Mouse (Mus musculus) midbrain, embryonic 16.5 days (tissue): Measurements from ENCODE around the gene Raly. TPM values are rescaled to one million over a fixed set of nuclear protein-coding genes. Genes with fewer than 3 reads are reported as not detected.

ENCODE experiments used
- ATAC-seq: fragments of 200-750 bp; cut with Nextera tagmentation; 2 replicates; pipeline ENCODE4 v1.8.0; 2017; ENCODE audit warnings: moderate TSS enrichment
- H3K27ac ChIP-seq: fragments of 300-500 bp; sonication (generic); 2 replicates; pipeline ENCODE4 v1.5.1; 2014; ENCODE audit warnings: mild to moderate bottlenecking, low read length, mixed read lengths
- H3K27me3 ChIP-seq: fragments of 300-500 bp; sonication (generic); 2 replicates; pipeline ENCODE4 v1.6.1; 2014; ENCODE audit warnings: low read depth, low read length, mixed read lengths; ENCODE audit not compliant: control insufficient read depth, insufficient read depth
- H3K36me3 ChIP-seq: fragments of 300-500 bp; sonication (generic); 2 replicates; pipeline ENCODE4 v1.6.1; 2014; ENCODE audit warnings: mild to moderate bottlenecking, low read length, moderate library complexity, mixed read lengths; ENCODE audit not compliant: control insufficient read depth, insufficient read depth
- H3K4me1 ChIP-seq: fragments of 300-500 bp; sonication (generic); 2 replicates; pipeline ENCODE4 v1.6.1; 2014; ENCODE audit warnings: mild to moderate bottlenecking, low read length, mixed read lengths; ENCODE audit not compliant: control insufficient read depth, insufficient read depth
- H3K4me2 ChIP-seq: fragments of 300-500 bp; sonication (generic); 2 replicates; pipeline ENCODE4 v1.6.1; 2014; ENCODE audit warnings: mild to moderate bottlenecking, low read length, mixed read lengths
- H3K4me3 ChIP-seq: fragments of 300-500 bp; sonication (generic); 2 replicates; pipeline ENCODE4 v1.5.1; 2014; ENCODE audit warnings: low read depth, mild to moderate bottlenecking, low read length, moderate library complexity, mixed read lengths
- H3K9ac ChIP-seq: fragments of 300-500 bp; sonication (generic); 2 replicates; pipeline ENCODE4 v1.6.1; 2014; ENCODE audit warnings: low read depth, low read length, mixed read lengths
- H3K9me3 ChIP-seq: fragments of 300-500 bp; sonication (generic); replicated peaks from 2 replicates; pipeline ENCODE4 v1.6.1; 2014; ENCODE audit warnings: mild to moderate bottlenecking, low read length, mixed read lengths; ENCODE audit not compliant: control insufficient read depth, poor library complexity, severe bottlenecking
- WGBS: fragments of 180-500 bp; shearing (Covaris S2); extraction: QIAGEN DNeasy Blood & Tissue Kit; methylation state at CpG from one replicate; pipeline ENCODE4 v1.1.7; 2014; 5-methylcytosine and 5-hydroxymethylcytosine counted together
- polyA plus RNA-seq: library from polyadenylated mRNA; unstranded; fragments of >200 nt; fragmentation: Nextera tagmentation; extraction: Ambion mirVana; gene quantifications from 2 replicates; pipeline ENCODE4 v1.2.1, GENCODE M21; 2015

Gene Raly
- polyA plus RNA-seq, 1 experiment from 2014 or later = 24.0 TPM

DNA sequence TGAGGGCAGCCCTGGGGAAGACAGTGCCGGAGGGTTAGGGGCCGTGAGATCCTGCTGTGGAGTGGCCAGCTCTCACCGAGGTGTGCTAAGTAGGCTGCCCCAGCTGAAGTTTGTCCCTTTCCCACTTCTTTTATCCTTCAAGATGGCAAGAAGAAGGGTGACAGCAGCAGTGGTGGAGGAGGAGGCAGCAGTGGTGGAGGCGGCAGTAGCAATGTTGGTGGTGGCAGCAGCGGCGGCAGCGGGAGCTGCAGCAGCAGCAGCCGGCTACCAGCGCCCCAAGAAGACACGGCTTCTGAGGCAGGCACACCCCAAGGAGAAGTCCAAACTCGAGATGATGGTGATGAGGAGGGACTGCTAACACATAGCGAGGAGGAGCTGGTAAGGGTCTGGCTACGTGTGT lies 72.8 kb downstream of the Raly start:
- H3K36me3 ChIP-seq = peaks cover 23% of the 10 kb centered on the region

DNA sequence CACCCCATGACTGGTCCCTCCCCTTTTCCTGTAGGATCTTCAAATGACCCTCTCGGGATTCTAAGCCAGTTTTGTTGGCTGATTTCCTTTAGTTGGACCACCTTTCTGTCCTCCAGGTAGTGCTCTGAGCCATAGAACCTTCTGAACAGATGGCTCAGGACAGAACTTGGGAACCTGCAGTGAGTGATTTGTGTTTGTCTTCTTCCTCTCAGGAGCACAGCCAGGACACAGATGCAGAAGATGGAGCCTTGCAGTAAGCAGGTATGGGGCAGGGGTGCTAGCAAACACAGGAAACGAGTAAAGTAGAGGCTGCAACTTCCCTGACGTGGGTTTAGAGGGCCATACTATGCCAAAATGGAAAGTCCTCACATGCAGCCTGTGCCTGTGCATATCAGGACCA lies 74.8 kb downstream of the Raly start:
- no peak overlapping the region for H3K4me2 ChIP-seq
- no peak overlapping the region for H3K9ac ChIP-seq
- peaks cover 29% of the 10 kb centered on the region for H3K36me3 ChIP-seq
- ATAC-seq = no peak
- H3K4me3 ChIP-seq = no peak overlapping the region
- H3K9me3 ChIP-seq = no peaks in the 10 kb centered on the region
- no peak overlapping the region for H3K27ac ChIP-seq
- H3K4me1 ChIP-seq = no peaks in the 10 kb centered on the region
- H3K27me3 ChIP-seq = no peaks in the 10 kb centered on the region
- WGBS = 87% methylated on average over 3 of the region's 3 CpGs

More for the DNA sequence above, 72.8 kb downstream of the Raly start:
- H3K4me3 ChIP-seq = no peak overlapping the region
- H3K27ac ChIP-seq = no peak overlapping the region
- H3K27me3 ChIP-seq = no peaks in the 10 kb centered on the region
- no peak overlapping the region for H3K9ac ChIP-seq
- no peak overlapping the region for H3K4me2 ChIP-seq
- ATAC-seq = no peak
- WGBS = 92% methylated on average over 13 of the region's 13 CpGs
- H3K9me3 ChIP-seq = no peaks in the 10 kb centered on the region
- H3K4me1 ChIP-seq = no peaks in the 10 kb centered on the region

DNA sequence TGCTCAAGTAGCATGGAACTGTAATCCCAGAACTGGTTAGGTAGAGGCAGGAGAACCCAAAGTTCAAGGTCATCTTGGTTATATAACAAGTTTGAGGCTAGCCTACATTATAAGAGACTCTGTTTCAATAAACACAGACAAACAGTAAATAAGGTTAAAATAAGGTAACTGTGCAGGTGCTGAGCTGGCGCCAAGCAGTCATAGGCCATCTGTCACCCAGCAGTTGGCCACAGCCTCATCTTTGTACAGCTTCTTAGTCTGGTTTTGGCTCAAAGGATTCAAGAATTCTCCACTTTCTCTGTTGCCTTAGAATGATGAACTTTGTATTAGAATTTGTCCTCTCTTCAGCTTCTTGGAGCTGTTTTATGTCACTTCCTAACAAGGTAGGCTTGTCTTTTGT lies 77.2 kb downstream of the Raly start:
- Histone ChIP-seq H3K4me2 (no peak overlapping the region), H3K9ac (no peak overlapping the region), H3K4me3 (no peak overlapping the region), H3K27me3 (no peaks in the 10 kb centered on the region), H3K36me3 (peaks cover 29% of the 10 kb centered on the region), H3K9me3 (no peaks in the 10 kb centered on the region), H3K4me1 (no peaks in the 10 kb centered on the region), H3K27ac (no peak overlapping the region)
- no peak for ATAC-seq
- 91% methylated on average over 1 of the region's 1 CpGs for WGBS

DNA sequence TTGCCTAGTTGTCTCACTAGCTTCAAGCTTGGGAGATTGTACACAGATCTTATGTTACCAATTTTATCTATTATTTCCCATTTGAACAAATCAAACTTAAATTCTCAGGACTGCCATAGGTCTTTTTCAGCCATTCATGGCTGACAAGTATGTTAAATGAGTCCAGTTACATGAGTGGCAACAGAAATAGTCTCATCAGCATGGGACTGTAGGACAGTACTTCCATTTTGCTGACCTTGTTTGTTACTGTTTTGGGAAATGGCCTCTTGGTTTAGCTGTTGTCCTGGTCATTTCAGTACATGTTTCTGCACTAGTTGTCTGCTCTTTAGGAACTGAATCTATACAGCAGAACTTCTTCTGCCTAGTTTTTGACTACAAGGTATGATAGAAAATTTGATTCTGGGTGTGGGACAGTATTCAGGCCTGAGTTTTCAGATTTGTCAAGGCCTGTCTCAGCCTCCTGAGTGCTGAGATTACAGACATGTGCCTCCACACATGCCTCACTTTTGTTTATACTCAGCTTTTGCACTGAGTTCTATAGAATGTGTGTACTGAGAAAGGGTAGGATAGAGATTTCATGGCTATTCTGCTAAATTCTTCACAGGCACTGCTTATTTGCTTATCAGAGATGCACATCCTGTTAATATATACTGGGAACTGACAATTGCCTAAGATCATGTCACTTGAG lies 79.2 kb downstream of the Raly start:
- Histone ChIP-seq H3K36me3 (peaks cover 28% of the 10 kb centered on the region), H3K27me3 (no peaks in the 10 kb centered on the region), H3K4me1 (no peaks in the 10 kb centered on the region), H3K4me2 (no peak overlapping the region), H3K9ac (no peak overlapping the region), H3K9me3 (no peaks in the 10 kb centered on the region), H3K4me3 (no peak overlapping the region), H3K27ac (no peak overlapping the region)
- ATAC-seq = no peak

DNA sequence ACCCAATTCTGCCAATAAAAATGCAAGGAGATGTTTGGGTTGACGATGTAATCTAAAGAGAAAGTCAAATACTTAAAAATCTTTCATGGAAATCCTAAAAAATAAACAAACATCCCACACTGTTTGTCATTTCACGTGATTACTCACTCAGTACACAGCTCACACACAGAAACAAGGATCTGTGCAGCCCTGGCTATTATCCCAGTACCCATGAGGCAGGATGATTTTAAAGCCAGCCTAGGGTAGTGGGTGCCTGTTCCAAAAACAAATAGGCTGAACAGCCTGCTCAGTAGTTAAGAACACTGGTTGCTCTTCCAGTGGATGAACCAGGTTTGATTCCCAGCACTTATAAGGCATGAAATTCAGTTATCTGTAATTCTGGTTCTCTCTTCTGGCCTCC lies 85.7 kb downstream of the Raly start:
- WGBS = 85% methylated on average over 2 of the region's 2 CpGs
- Histone ChIP-seq H3K4me2 (no peak overlapping the region), H3K4me1 (no peaks in the 10 kb centered on the region), H3K9me3 (no peaks in the 10 kb centered on the region), H3K27me3 (no peaks in the 10 kb centered on the region), H3K4me3 (no peak overlapping the region), H3K36me3 (peaks cover 18% of the 10 kb centered on the region; the same call in 1 of the 2 replicates), H3K27ac (no peak overlapping the region), H3K9ac (no peak overlapping the region)
- ATAC-seq = no peak

DNA sequence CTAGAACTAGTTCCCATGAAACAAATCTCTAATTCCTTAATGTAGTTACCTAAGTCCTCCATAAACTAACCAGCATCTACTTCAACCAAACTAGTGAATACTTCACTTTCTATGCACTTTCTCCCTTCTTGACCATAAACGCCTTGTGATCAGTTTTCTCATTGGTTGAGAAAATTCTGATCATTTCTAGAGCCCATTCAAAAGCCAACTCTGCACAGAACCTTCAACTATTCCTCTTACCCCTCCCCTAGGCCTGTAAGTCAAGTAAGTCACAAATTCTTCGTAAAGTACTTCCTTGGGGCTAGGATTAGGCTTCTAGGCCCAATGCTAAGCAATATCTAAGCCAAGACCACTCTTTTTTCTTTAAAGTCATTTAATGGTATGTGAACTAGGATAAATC lies 100.7 kb downstream of the Raly start:
- 9% methylated on average over 2 of the region's 2 CpGs for WGBS
- no peak overlapping the region for H3K27ac ChIP-seq
- no peak for ATAC-seq

DNA sequence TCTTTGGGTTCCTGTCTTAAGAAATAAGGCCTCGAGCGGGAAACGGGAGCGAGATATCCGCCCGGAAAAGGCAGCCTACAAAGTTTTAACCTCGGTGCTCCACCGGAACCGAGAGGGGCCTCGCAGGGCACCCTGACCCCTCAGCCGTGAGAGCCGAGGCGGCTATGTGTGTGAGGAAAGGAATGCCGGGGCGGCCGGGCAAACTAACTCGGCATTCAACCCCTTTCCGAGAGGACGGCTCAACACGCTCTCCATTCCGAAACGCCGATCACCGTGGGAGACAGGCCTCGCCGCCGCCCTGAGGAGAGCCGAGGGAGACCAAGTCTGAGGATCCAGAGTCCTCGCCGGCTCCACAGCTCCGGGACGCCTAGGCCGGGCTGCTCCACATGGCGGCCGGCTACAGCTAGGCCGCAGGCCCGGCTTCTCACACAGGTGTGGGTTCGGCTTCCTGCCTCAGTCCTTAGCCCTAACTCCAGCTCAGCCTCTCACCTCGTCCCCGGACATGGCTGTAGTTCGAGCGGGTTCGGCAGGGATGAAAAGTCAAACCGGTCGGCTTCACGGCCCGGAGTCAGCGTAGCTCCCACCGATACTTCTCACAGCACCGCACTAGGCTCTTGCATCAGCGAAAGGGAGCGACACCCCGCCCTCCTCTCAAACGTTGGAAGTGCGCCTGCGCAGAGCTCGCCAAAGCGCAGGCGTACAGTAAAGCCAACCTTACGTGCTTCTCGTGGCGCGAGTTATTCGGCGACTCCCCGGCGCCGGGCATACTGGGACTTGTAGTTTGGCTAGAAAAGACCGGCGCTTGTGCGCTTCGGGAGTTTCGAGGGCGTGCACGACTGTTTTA lies 101.5 kb downstream of the Raly start, which contains the start of gene Eif2s2:
TSS of gene Eif2s2 (minus strand) at position 735 of the 844 bp plus-strand sequence.
- no peaks in the 10 kb centered on the region for H3K36me3 ChIP-seq
- H3K27ac ChIP-seq = peak within 1 kb of the TSS; percentile 71
- H3K4me3 ChIP-seq = peak within 1 kb of the TSS; percentile 72
- H3K4me2 ChIP-seq = peak within 1 kb of the TSS; percentile 91
- no peaks in the 10 kb centered on the region for H3K9me3 ChIP-seq
- under 1% methylated on average over 72 of the region's 75 CpGs for WGBS
- peaks cover 18% of the 10 kb centered on the region for H3K4me1 ChIP-seq
- no peaks in the 10 kb centered on the region for H3K27me3 ChIP-seq
- peak within 1 kb of the TSS; percentile 84 for H3K9ac ChIP-seq
- ATAC-seq = peak; percentile 97

More for the DNA sequence above, 100.7 kb downstream of the Raly start:
- Histone ChIP-seq H3K27me3 (no peaks in the 10 kb centered on the region), H3K4me2 (peak overlapping the region; percentile 91), H3K4me3 (peak overlapping the region; percentile 72), H3K9ac (peak overlapping the region; percentile 84), H3K9me3 (no peaks in the 10 kb centered on the region), H3K36me3 (peaks cover 6% of the 10 kb centered on the region; the same call in 1 of the 2 replicates), H3K4me1 (peaks cover 18% of the 10 kb centered on the region)

DNA sequence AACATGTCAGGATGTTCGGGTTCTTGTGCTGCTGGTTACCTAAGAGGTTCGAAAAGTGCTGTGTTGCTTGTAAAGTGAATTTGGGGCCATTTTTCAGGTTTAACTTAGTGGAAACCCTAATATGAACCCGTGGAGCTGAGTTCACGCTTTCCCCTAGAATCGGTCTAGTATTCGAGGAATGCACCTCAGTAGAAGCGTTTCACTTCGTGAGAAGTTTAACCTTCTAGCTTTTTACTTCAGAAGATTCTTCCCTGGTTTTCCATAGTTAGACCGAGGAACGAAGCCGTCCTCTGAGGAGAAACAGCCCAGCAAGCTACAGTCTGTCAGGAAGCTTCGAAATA lies 102.1 kb downstream of the Raly start:
- 11% methylated on average over 12 of the region's 12 CpGs for WGBS
- H3K4me1 ChIP-seq = peaks cover 18% of the 10 kb centered on the region
- H3K4me2 ChIP-seq = peak overlapping the region; percentile 51
- 0 out of 2 replicates have a peak overlapping the region, but pooled peaks have one; percentile 1 for H3K9ac ChIP-seq
- peak; percentile 44 for ATAC-seq
- H3K36me3 ChIP-seq = no peaks in the 10 kb centered on the region
- no peaks in the 10 kb centered on the region for H3K9me3 ChIP-seq
- H3K27ac ChIP-seq = no peak overlapping the region
- H3K27me3 ChIP-seq = no peaks in the 10 kb centered on the region
- peak overlapping the region; percentile 72 for H3K4me3 ChIP-seq

DNA sequence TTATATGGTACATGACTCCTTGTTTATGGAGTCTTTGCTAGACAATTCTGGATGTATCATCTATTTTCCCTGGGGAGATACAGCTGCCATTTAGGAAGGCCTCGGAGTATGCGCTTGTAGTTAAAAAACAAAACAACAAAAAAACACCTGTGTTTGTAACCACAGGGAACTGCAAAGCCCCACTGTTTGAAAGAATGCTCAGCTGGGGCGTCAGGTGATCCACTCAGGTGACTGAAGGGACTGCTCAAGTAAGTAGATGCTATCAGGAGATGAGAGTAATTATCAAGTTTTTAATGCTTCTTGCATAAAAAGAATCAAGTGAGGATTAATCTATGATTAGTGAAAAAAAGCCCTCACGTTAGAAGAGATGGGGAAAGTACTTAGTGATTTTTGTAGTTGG lies 102.7 kb downstream of the Raly start:
- H3K4me2 ChIP-seq = no peak overlapping the region
- H3K27ac ChIP-seq = no peak overlapping the region
- ATAC-seq = no peak
- H3K4me1 ChIP-seq = peaks cover 18% of the 10 kb centered on the region
- no peak overlapping the region for H3K9ac ChIP-seq
- no peaks in the 10 kb centered on the region for H3K36me3 ChIP-seq
- H3K27me3 ChIP-seq = no peaks in the 10 kb centered on the region
- no peaks in the 10 kb centered on the region for H3K9me3 ChIP-seq
- WGBS = 65% methylated on average over 4 of the region's 4 CpGs
- H3K4me3 ChIP-seq = no peak overlapping the region
